Mouse (Mus musculus): ENCODE results near the gene Olfr476.
"Not testable (repeated sequence)": the region's sequence is repeated elsewhere in the genome, so short reads cannot be mapped to it uniquely, and the experiment has no call there.

Olfr476 gene

GRCm38 (mm10) chr7:107964503-107964902, at the start of gene Olfr476:
TSS of gene Olfr476 (plus strand) at chr7:107964803.
- no peak for DNase-seq (ENCODE audit: low read depth, low spot score)

DNA sequence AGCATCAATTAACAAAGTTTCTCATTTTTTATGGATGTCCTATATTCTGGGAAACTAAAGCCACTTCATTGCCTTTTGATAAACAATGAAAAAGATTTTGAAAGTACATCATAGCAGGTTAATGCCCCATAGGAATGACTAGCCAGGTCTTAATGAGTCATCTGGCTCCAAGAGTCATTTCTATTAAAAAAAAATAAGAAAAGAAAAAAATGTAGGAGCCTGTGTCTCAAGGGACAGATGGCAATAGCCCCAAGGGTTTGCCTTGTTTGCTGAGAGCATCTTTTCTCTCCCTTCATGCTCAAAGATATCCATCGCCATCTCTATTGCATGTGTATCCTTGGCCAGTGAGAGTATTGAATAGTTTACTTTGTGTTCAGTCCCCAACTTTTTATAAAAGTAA, 34.5 kb upstream of the Olfr476 start, which contains the start of gene Olfr473:
TSS of gene Olfr473 (plus strand) at position 301 of the 400 bp plus-strand sequence.
- no peak for DNase-seq (ENCODE audit: low read depth, low spot score)

GRCm38 (mm10) chr7:107952539-107952938, 12.1 kb upstream of the Olfr476 start:
- not testable (repeated sequence) for DNase-seq (ENCODE audit: low read depth, low spot score)

GRCm38 (mm10) chr7:107954343-107954742, 10.3 kb upstream of the Olfr476 start, which contains the start of gene Olfr474:
TSS of gene Olfr474 (plus strand) at chr7:107954643.
- DNase-seq (ENCODE audit: low read depth, low spot score): no peak

DNA sequence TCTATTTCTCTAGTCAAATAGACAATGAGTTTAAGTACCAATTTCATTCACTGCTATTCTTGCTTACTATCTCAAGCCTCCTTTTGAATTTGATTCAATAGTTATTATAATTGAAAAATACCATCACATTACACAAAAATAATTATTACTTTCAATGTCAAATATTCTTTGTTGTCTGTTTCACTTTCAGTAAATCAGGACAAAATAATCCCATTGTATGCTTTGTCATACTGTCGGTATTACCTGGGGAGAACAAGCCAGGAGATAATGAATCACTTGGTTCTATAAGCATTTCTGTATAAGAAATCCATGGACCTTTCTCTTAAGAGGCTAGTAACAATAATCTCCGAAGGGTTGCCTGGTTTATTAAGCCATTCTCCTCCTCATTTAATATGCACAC, 21.8 kb downstream of the Olfr476 start, which contains the start of gene Olfr477:
TSS of gene Olfr477 (plus strand) at position 301 of the 400 bp plus-strand sequence.
- DNase-seq (ENCODE audit: low read depth, low spot score): no peak

DNA sequence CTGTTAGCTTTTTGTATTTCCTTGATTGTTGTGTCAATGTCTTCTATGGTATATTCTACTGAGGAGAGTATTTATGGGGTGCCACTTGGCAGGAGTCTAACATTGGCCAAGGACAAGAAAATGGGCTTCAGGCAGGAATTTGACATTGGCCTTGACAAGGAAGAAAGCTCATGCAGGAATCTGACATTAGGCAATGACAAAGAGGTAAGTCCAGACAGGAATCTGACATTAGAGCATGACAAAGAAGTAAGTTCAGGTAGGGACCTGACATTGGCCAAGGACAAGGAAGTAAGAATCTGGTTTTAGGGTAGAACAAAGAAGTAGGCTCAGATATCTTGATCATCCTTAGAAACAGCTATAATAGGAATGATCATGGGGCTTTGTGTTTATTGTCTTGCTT, 49.7 kb downstream of the Olfr476 start:
- DNase-seq (ENCODE audit: low read depth, low spot score): not testable (repeated sequence)

Measured in c-Kit-negative CD71-positive TER-119-positive erythroid progenitor cells, embryonic 14.5 days (primary cell).